Mouse (Mus musculus) megakaryocyte, embryonic 14.5 days (primary cell): ENCODE results near the gene Hsf5.

ENCODE experiments used
- FLI1 ChIP-seq: IDR thresholded peaks from 2 replicates; pipeline ENCODE4 v1.6.1; 2012; ENCODE audit warnings: low read length, inconsistent platforms, mixed read lengths
- GATA1 ChIP-seq: IDR thresholded peaks from 3 replicates; pipeline ENCODE4 v1.6.1; 2012; ENCODE audit warnings: mixed read lengths, low read length, inconsistent platforms, borderline replicate concordance

DNA sequence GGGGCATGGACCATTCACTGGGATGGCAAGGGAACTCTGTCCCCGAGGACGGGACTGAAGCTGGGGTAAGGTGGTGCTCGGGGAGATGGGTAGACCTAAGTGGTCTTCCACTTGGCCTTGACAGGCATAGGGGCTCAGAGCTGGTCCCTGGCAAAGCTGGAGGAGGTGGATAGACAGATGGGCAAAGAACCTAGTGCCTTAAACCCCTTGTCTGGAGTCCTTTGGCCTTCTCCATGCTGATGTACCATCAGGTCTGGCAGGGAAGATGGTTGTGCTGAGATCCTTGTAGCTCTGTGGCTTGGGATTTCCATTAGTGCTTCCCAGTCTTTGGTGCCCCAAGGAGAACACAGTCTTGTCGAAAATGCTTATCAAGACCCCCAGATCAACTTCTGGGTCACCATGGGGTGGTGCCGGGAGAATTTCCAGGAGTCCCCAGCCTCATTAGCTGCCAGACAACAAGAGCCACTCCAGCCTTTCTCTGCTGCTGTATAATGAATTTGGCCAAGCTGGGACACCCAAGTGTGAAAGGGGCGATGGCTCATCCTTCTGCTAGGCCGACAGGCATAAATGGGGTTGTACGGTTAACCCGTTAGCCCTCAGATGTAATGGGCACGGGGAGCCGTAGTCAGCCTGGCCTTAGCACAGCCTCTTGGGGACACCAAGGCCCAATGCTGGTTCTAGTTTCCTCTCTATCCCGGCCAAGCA, 35.7 kb upstream of the Hsf5 start:
- TF ChIP-seq FLI1 (no peak), GATA1 (no peak)
